ENCODE assay signal across 24 mouse cellular contexts in genomic region chr14:121903381-121903876, GRCm38 (mm10). TPM values are rescaled to one million over a fixed set of nuclear protein-coding genes. Genes with fewer than 3 reads are reported as not detected.
DNase-seq lines count a peak whose midpoint lies in the region; ATAC-seq and TF ChIP-seq lines count a peak whose summit lies in the region.
"Had no signal": no experiment of that assay in that cellular context is flagged by ENCODE, and none has a peak within 500 bp of the region (broad histone marks: within the 10 kb centered on the region; RNA-seq: fewer than 3 reads in every experiment).

No protein-coding gene starts in this region.

- peak; percentile 42 for DNase-seq in thymus, postnatal 14 days
- no peak for DNase-seq in thymus, postnatal 0 days (ENCODE audit: low spot score)
- DNase-seq in retina, postnatal 1 day, result no peak
- no peak for DNase-seq in adipocyte (ENCODE audit: low spot score)
- DNase-seq: adrenal gland, postnatal 10 days; cerebellum, adult 11-12 months; cerebellum, postnatal 14 days; embryo, embryonic 11 days; heart, postnatal 36 days; kidney, adult 18-20 months; left cerebral cortex, postnatal 4 days; liver, embryonic 13.5 days had no signal

- no peak overlapping the region for H3K4me2 ChIP-seq in intestine, embryonic 16.5 days (ENCODE audit: low read depth, low read length)
- H3K4me2 ChIP-seq in intestine, embryonic 15.5 days (replicated peaks), result no peak overlapping the region
- H3K4me2 ChIP-seq: forebrain, embryonic 15.5 days; heart, embryonic 11.5 days; hindbrain, embryonic 15.5 days; liver, embryonic 13.5 days; midbrain, embryonic 15.5 days had no signal

- H3K27ac ChIP-seq in intestine, embryonic 16.5 days (ENCODE audit: low read length), result no peak overlapping the region
- H3K27ac ChIP-seq in intestine, embryonic 15.5 days, result no peak overlapping the region
- H3K27ac ChIP-seq in small intestine, adult 2 months (ENCODE audit: insufficient read depth, low read depth, low read length), result peak overlapping the region; percentile 8; the same call in 1 of the 2 replicates
- H3K27ac ChIP-seq: forebrain, embryonic 15.5 days; hindbrain, embryonic 15.5 days; kidney, postnatal 0 days; layer of hippocampus, adult 2 months; liver, embryonic 13.5 days; midbrain, embryonic 15.5 days had no signal

- no peak for TF ChIP-seq CTCF in small intestine, adult 2 months (IDR thresholded peaks at IDR 0.05; ENCODE audit: extremely low read depth, insufficient read length, insufficient replicate concordance, low read depth, low read length)

- 87% methylated on average over 7 of the region's 7 CpGs for WGBS in intestine, embryonic 16.5 days
- 86% methylated on average over 7 of the region's 7 CpGs for whole genome bisulfite sequencing in intestine, embryonic 15.5 days
- WGBS in small intestine, adult 2 months, result 75% methylated on average over 7 of the region's 7 CpGs

- no peak overlapping the region for H3K4me3 ChIP-seq in intestine, embryonic 16.5 days (ENCODE audit: low read length)
- no peak overlapping the region for H3K4me3 ChIP-seq in intestine, embryonic 15.5 days (replicated peaks)
- H3K4me3 ChIP-seq in small intestine, adult 2 months (ENCODE audit: low read depth, low read length), result no peak overlapping the region
- H3K4me3 ChIP-seq: forebrain, embryonic 15.5 days; hindbrain, embryonic 15.5 days; layer of hippocampus, adult 2 months; liver, embryonic 13.5 days; midbrain, embryonic 15.5 days had no signal

- no peaks in the 10 kb centered on the region for H3K4me1 ChIP-seq in intestine, embryonic 16.5 days (ENCODE audit: control insufficient read depth, insufficient read depth, low read length)
- no peaks in the 10 kb centered on the region for H3K4me1 ChIP-seq in intestine, embryonic 15.5 days (replicated peaks)
- H3K4me1 ChIP-seq in small intestine, adult 2 months (ENCODE audit: control insufficient read depth, insufficient read depth, insufficient read length, low read length), result peaks cover 5% of the 10 kb centered on the region; the same call in 1 of the 2 replicates
- H3K4me1 ChIP-seq: forebrain, embryonic 15.5 days; hindbrain, embryonic 15.5 days; midbrain, embryonic 15.5 days had no signal

- H3K9ac ChIP-seq in intestine, embryonic 16.5 days (ENCODE audit: low read depth, low read length), result no peak overlapping the region
- H3K9ac ChIP-seq in intestine, embryonic 15.5 days, result no peak overlapping the region
- H3K9ac ChIP-seq: forebrain, embryonic 15.5 days; hindbrain, embryonic 15.5 days; liver, embryonic 13.5 days; midbrain, embryonic 15.5 days had no signal

- no peaks in the 10 kb centered on the region for H3K27me3 ChIP-seq in intestine, embryonic 16.5 days (replicated peaks; ENCODE audit: control insufficient read depth, insufficient read depth, low read length)
- H3K27me3 ChIP-seq in intestine, embryonic 15.5 days (replicated peaks), result no peaks in the 10 kb centered on the region
- no peaks in the 10 kb centered on the region for H3K27me3 ChIP-seq in small intestine, adult 2 months (ENCODE audit: control insufficient read depth, insufficient read depth, low read length)
- H3K27me3 ChIP-seq: forebrain, embryonic 15.5 days; hindbrain, embryonic 15.5 days; liver, embryonic 13.5 days; midbrain, embryonic 15.5 days had no signal

- H3K9me3 ChIP-seq in intestine, embryonic 16.5 days (ENCODE audit: control insufficient read depth, low read length), result no peaks in the 10 kb centered on the region
- no peaks in the 10 kb centered on the region for H3K9me3 ChIP-seq in intestine, embryonic 15.5 days
- H3K9me3 ChIP-seq: forebrain, embryonic 15.5 days; hindbrain, embryonic 15.5 days; liver, embryonic 13.5 days; midbrain, embryonic 15.5 days had no signal

- peak; percentile 33; the same call in 1 of the 2 replicates for ATAC-seq in intestine, embryonic 16.5 days
- ATAC-seq in intestine, embryonic 15.5 days, result no peak
- ATAC-seq in granulocyte monocyte progenitor cell, adult 5-6 weeks (replicated peaks; ENCODE audit: poor library complexity, severe bottlenecking), result peak; percentile 43
- ATAC-seq: forebrain, embryonic 15.5 days; midbrain, embryonic 15.5 days had no signal

- no peaks in the 10 kb centered on the region for H3K36me3 ChIP-seq in intestine, embryonic 16.5 days (ENCODE audit: control insufficient read depth, insufficient read depth, low read length)
- no peaks in the 10 kb centered on the region for H3K36me3 ChIP-seq in intestine, embryonic 15.5 days
- peaks cover 14% of the 10 kb centered on the region for H3K36me3 ChIP-seq in small intestine, adult 2 months (ENCODE audit: control insufficient read depth, insufficient read depth, low read length)

- no peak for TF ChIP-seq POLR2A in small intestine, adult 2 months (IDR thresholded peaks at IDR 0.05; ENCODE audit: low read depth, low read length)

RNA-seq across cellular contexts. Expression of gene Gpr18, which starts 12.2 kb away (rescaled TPM):
- 0.34 and 0.38 TPM in 2 replicates for polyA plus RNA-seq in intestine, embryonic 16.5 days (2015; fragmentation: Nextera tagmentation; extraction: Ambion mirVana)
- 0.29 and 0.34 TPM in 2 replicates for polyA plus RNA-seq in intestine, embryonic 15.5 days (2015; fragmentation: Nextera tagmentation; extraction: Ambion mirVana)
- 5.5 and 6.3 TPM in 2 replicates for polyA plus RNA-seq in thymus, postnatal 0 days (2015; fragmentation: Nextera tagmentation; extraction: Ambion mirVana)
- total RNA-seq in granulocyte monocyte progenitor cell, adult 5-6 weeks (2014; fragmentation: Nextera tagmentation), result 0.60 and 3.1 TPM in 2 replicates
- total RNA-seq in granulocyte monocyte progenitor cell, adult 5-6 weeks (2017), result 0.43 TPM in 1 of 2 replicates, not detected in the other
- polyA plus RNA-seq in small intestine, adult 2 months (2012; rRNA removed), result 5.6 and 7.5 TPM in 2 replicates
- total RNA-seq: gastrocnemius, postnatal 4 days; layer of hippocampus, adult 2 months; left cerebral cortex, adult 18-20 months; left cerebral cortex, postnatal 4 days had no signal
- polyA plus RNA-seq: liver, embryonic 13.5 days had no signal

RNA-seq across cellular contexts. Expression of gene Ubac2, which starts 25.0 kb away (rescaled TPM):
- polyA plus RNA-seq in intestine, embryonic 16.5 days (2015; fragmentation: Nextera tagmentation; extraction: Ambion mirVana), result 61.6 and 63.3 TPM in 2 replicates
- 59.3 and 61.1 TPM in 2 replicates for polyA plus RNA-seq in intestine, embryonic 15.5 days (2015; fragmentation: Nextera tagmentation; extraction: Ambion mirVana)
- 90.1 and 102 TPM in 2 replicates for polyA plus RNA-seq in thymus, postnatal 0 days (2015; fragmentation: Nextera tagmentation; extraction: Ambion mirVana)
- 23.6 and 30.1 TPM in 2 replicates for total RNA-seq in granulocyte monocyte progenitor cell, adult 5-6 weeks (2014; fragmentation: Nextera tagmentation)
- 28.3 and 34.1 TPM in 2 replicates for total RNA-seq in granulocyte monocyte progenitor cell, adult 5-6 weeks (2017)
- 23.5 and 48.4 TPM in 2 replicates for polyA plus RNA-seq in small intestine, adult 2 months (2012; rRNA removed)
